Mouse (Mus musculus) embryonic facial prominence, embryonic 12.5 days (tissue): Measurements from ENCODE around the gene C130050O18Rik. TPM values are rescaled to one million over a fixed set of nuclear protein-coding genes. Genes with fewer than 3 reads are reported as not detected.

ENCODE experiments used
- ATAC-seq: fragments of 200-750 bp; cut with Nextera tagmentation; 2 replicates; pipeline ENCODE4 v1.8.0; 2017; ENCODE audit not compliant: insufficient number of reproducible peaks, insufficient read depth, low FRiP score, low TSS enrichment
- H3K27ac ChIP-seq: fragments of 300-500 bp; sonication (generic); 2 replicates; pipeline ENCODE4 v1.5.1; 2016; ENCODE audit warnings: mild to moderate bottlenecking
- H3K27me3 ChIP-seq: fragments of 300-500 bp; sonication (generic); 2 replicates; pipeline ENCODE4 v1.6.1; 2016; ENCODE audit warnings: mild to moderate bottlenecking, moderate library complexity
- H3K36me3 ChIP-seq: fragments of 300-500 bp; sonication (generic); 2 replicates; pipeline ENCODE4 v1.6.1; 2016; ENCODE audit warnings: mild to moderate bottlenecking
- H3K4me1 ChIP-seq: fragments of 300-500 bp; sonication (generic); 2 replicates; pipeline ENCODE4 v1.6.1; 2016
- H3K4me2 ChIP-seq: fragments of 300-500 bp; sonication (generic); replicated peaks from 2 replicates; pipeline ENCODE4 v1.6.1; 2016; ENCODE audit warnings: mild to moderate bottlenecking, moderate library complexity
- H3K4me3 ChIP-seq: fragments of 300-500 bp; sonication (generic); 2 replicates; pipeline ENCODE4 v1.5.1; 2016; ENCODE audit warnings: mild to moderate bottlenecking
- H3K9ac ChIP-seq: fragments of 300-500 bp; sonication (generic); 2 replicates; pipeline ENCODE4 v1.6.1; 2016; ENCODE audit warnings: mild to moderate bottlenecking, moderate library complexity
- H3K9me3 ChIP-seq: fragments of 300-500 bp; sonication (generic); 2 replicates; pipeline ENCODE4 v1.6.1; 2016; ENCODE audit warnings: mild to moderate bottlenecking, moderate library complexity
- WGBS: fragments of 180-500 bp; shearing (Covaris S2); methylation state at CpG from one replicate; pipeline ENCODE4 v1.1.7; 2016; 5-methylcytosine and 5-hydroxymethylcytosine counted together
- polyA plus RNA-seq: library from polyadenylated mRNA; unstranded; fragments of >200 nt; fragmentation: Nextera tagmentation; extraction: Ambion mirVana; gene quantifications from 2 replicates; pipeline ENCODE4 v1.2.1, GENCODE M21; 2016

C130050O18Rik gene
- polyA plus RNA-seq, 1 experiment from 2014 or later, result 0.77 TPM

GRCm38 (mm10) chr5:139418110-139418509 is 13.0 kb downstream of the C130050O18Rik start:
- Histone ChIP-seq H3K9me3 (no peaks in the 10 kb centered on the region), H3K4me1 (0 out of 2 replicates have a peak, but pooled peaks cover 9% of the 10 kb centered on the region), H3K9ac (no peak overlapping the region), H3K27me3 (no peaks in the 10 kb centered on the region), H3K36me3 (no peaks in the 10 kb centered on the region), H3K4me3 (no peak overlapping the region), H3K4me2 (no peak overlapping the region), H3K27ac (no peak overlapping the region)
- no peak for ATAC-seq
- 77% methylated on average over 2 of the region's 2 CpGs for WGBS

- Histone ChIP-seq H3K9me3 (no peaks in the 10 kb centered on the region), H3K27me3 (no peaks in the 10 kb centered on the region), H3K4me2 (no peak overlapping the region), H3K27ac (no peak overlapping the region), H3K4me3 (no peak overlapping the region), H3K36me3 (no peaks in the 10 kb centered on the region), H3K9ac (no peak overlapping the region), H3K4me1 (0 out of 2 replicates have a peak, but pooled peaks cover 9% of the 10 kb centered on the region)
- 34% methylated on average over 3 of the region's 3 CpGs for WGBS
- ATAC-seq, result no peak
These were observed 13.6 kb downstream of the C130050O18Rik start for GRCm38 (mm10) chr5:139418633-139419032.

GRCm38 (mm10) chr5:139423026-139423865 is 18.2 kb downstream of the C130050O18Rik start, which contains the start of gene Gper1:
TSS of gene Gper1 (plus strand) at chr5:139423151.
- Histone ChIP-seq H3K9me3 (no peaks in the 10 kb centered on the region), H3K27me3 (no peaks in the 10 kb centered on the region), H3K4me1 (0 out of 2 replicates have a peak, but pooled peaks cover 9% of the 10 kb centered on the region), H3K4me2 (peak within 1 kb of the TSS; percentile 23; the same call in 1 of the 2 replicates), H3K27ac (peak within 1 kb of the TSS; percentile 12; the same call in 1 of the 2 replicates), H3K9ac (peak within 1 kb of the TSS; percentile 15), H3K36me3 (peaks cover 5% of the 10 kb centered on the region; the same call in 1 of the 2 replicates), H3K4me3 (peak within 1 kb of the TSS; percentile 11)
- WGBS, result 57% methylated on average over 21 of the region's 21 CpGs
- no peak for ATAC-seq

GRCm38 (mm10) chr5:139425198-139425597 is 20.1 kb downstream of the C130050O18Rik start:
- Histone ChIP-seq H3K4me1 (peaks cover 9% of the 10 kb centered on the region), H3K9me3 (no peaks in the 10 kb centered on the region), H3K9ac (no peak overlapping the region), H3K27ac (no peak overlapping the region), H3K36me3 (peaks cover 5% of the 10 kb centered on the region; the same call in 1 of the 2 replicates), H3K27me3 (no peaks in the 10 kb centered on the region), H3K4me2 (no peak overlapping the region), H3K4me3 (no peak overlapping the region)
- 73% methylated on average over 9 of the region's 9 CpGs for WGBS
- no peak for ATAC-seq

- Histone ChIP-seq H3K9me3 (no peaks in the 10 kb centered on the region), H3K4me1 (peaks cover 12% of the 10 kb centered on the region)
These were observed 21.9 kb downstream of the C130050O18Rik start for GRCm38 (mm10) chr5:139427001-139427400.

GRCm38 (mm10) chr5:139427989-139428388 is 22.9 kb downstream of the C130050O18Rik start:
- no peaks in the 10 kb centered on the region for H3K9me3 ChIP-seq
- H3K27me3 ChIP-seq, result no peaks in the 10 kb centered on the region
- 89% methylated on average over 9 of the region's 9 CpGs for WGBS
- H3K4me1 ChIP-seq, result peaks cover 12% of the 10 kb centered on the region
- no peak overlapping the region for H3K4me2 ChIP-seq
- no peak overlapping the region for H3K4me3 ChIP-seq
- peaks cover 5% of the 10 kb centered on the region; the same call in 1 of the 2 replicates for H3K36me3 ChIP-seq
- H3K9ac ChIP-seq, result no peak overlapping the region
- no peak for ATAC-seq
- H3K27ac ChIP-seq, result no peak overlapping the region

More at GRCm38 (mm10) chr5:139427001-139427400, 21.9 kb downstream of the C130050O18Rik start:
- Histone ChIP-seq H3K9ac (no peak overlapping the region), H3K27ac (no peak overlapping the region), H3K27me3 (no peaks in the 10 kb centered on the region), H3K4me2 (no peak overlapping the region), H3K4me3 (no peak overlapping the region), H3K36me3 (peaks cover 5% of the 10 kb centered on the region; the same call in 1 of the 2 replicates)
- no peak for ATAC-seq
- 83% methylated on average over 9 of the region's 9 CpGs for WGBS

GRCm38 (mm10) chr5:139429818-139430341 is 24.8 kb downstream of the C130050O18Rik start:
- Histone ChIP-seq H3K4me3 (no peak overlapping the region), H3K36me3 (peaks cover 5% of the 10 kb centered on the region; the same call in 1 of the 2 replicates), H3K9me3 (no peaks in the 10 kb centered on the region), H3K27me3 (no peaks in the 10 kb centered on the region), H3K27ac (no peak overlapping the region), H3K4me1 (peaks cover 15% of the 10 kb centered on the region), H3K4me2 (no peak overlapping the region), H3K9ac (no peak overlapping the region)
- no peak for ATAC-seq
- WGBS, result 39% methylated on average over 12 of the region's 12 CpGs

- H3K4me1 ChIP-seq, result peaks cover 21% of the 10 kb centered on the region
- H3K27ac ChIP-seq, result no peak overlapping the region
- no peak overlapping the region for H3K4me2 ChIP-seq
- no peak overlapping the region for H3K9ac ChIP-seq
- ATAC-seq, result no peak
- H3K4me3 ChIP-seq, result no peak overlapping the region
- H3K27me3 ChIP-seq, result no peaks in the 10 kb centered on the region
- H3K9me3 ChIP-seq, result no peaks in the 10 kb centered on the region
- 61% methylated on average over 6 of the region's 6 CpGs for WGBS
- H3K36me3 ChIP-seq, result no peaks in the 10 kb centered on the region
These were observed 27.3 kb downstream of the C130050O18Rik start for GRCm38 (mm10) chr5:139432333-139432732.

- Histone ChIP-seq H3K36me3 (no peaks in the 10 kb centered on the region), H3K9me3 (no peaks in the 10 kb centered on the region), H3K9ac (no peak overlapping the region), H3K4me3 (no peak overlapping the region), H3K27ac (no peak overlapping the region), H3K4me1 (peaks cover 21% of the 10 kb centered on the region), H3K27me3 (no peaks in the 10 kb centered on the region), H3K4me2 (no peak overlapping the region)
- 66% methylated on average over 7 of the region's 7 CpGs for WGBS
- ATAC-seq, result no peak
These were observed 27.8 kb downstream of the C130050O18Rik start for GRCm38 (mm10) chr5:139432747-139433508.

GRCm38 (mm10) chr5:139433842-139434568 is 28.9 kb downstream of the C130050O18Rik start:
- no peaks in the 10 kb centered on the region for H3K36me3 ChIP-seq
- WGBS, result 80% methylated on average over 9 of the region's 9 CpGs
- H3K4me2 ChIP-seq, result no peak overlapping the region
- H3K27me3 ChIP-seq, result no peaks in the 10 kb centered on the region
- ATAC-seq, result no peak
- no peak overlapping the region for H3K4me3 ChIP-seq
- H3K4me1 ChIP-seq, result peaks cover 21% of the 10 kb centered on the region
- H3K9me3 ChIP-seq, result no peaks in the 10 kb centered on the region
- H3K9ac ChIP-seq, result no peak overlapping the region
- no peak overlapping the region for H3K27ac ChIP-seq

GRCm38 (mm10) chr5:139434940-139435339 is 29.9 kb downstream of the C130050O18Rik start:
- Histone ChIP-seq H3K36me3 (no peaks in the 10 kb centered on the region), H3K9me3 (no peaks in the 10 kb centered on the region), H3K4me2 (no peak overlapping the region), H3K4me3 (no peak overlapping the region), H3K27ac (no peak overlapping the region), H3K27me3 (no peaks in the 10 kb centered on the region), H3K4me1 (peaks cover 15% of the 10 kb centered on the region), H3K9ac (0 out of 2 replicates have a peak overlapping the region, but pooled peaks have one; percentile 1)
- ATAC-seq, result no peak
- WGBS, result 66% methylated on average over 8 of the region's 8 CpGs
